Mouse (Mus musculus): ENCODE measurements around the gene Cacng1. TPM values are rescaled to one million over a fixed set of nuclear protein-coding genes. Genes with fewer than 3 reads are reported as not detected.

Gene Cacng1
- polyA plus RNA-seq, 1 experiment from 2014 or later, result 1.8 TPM

Other genes with a start within 250 kb of the Cacng1 start
- 35.0 and 38.1 TPM in 2 replicates for gene Pitpnc1, start 245.8 kb downstream of the Cacng1 start, polyA plus RNA-seq (2014; fragmentation: Nextera tagmentation; extraction: Ambion mirVana)
- 228 and 232 TPM in 2 replicates for gene Psmd12, start 237.0 kb downstream of the Cacng1 start, polyA plus RNA-seq (2014; fragmentation: Nextera tagmentation; extraction: Ambion mirVana)
- 23.5 and 24.5 TPM in 2 replicates for gene Helz, start 168.6 kb downstream of the Cacng1 start, polyA plus RNA-seq (2014; fragmentation: Nextera tagmentation; extraction: Ambion mirVana)
- 25.6 and 30.0 TPM in 2 replicates for gene Cacng4, start 78.0 kb upstream of the Cacng1 start, polyA plus RNA-seq (2014; fragmentation: Nextera tagmentation; extraction: Ambion mirVana)
- 2.7 and 3.8 TPM in 2 replicates for gene Cacng5, start 198.5 kb upstream of the Cacng1 start, polyA plus RNA-seq (2014; fragmentation: Nextera tagmentation; extraction: Ambion mirVana)